Mouse (Mus musculus): ENCODE data around the gene Bcl2. TPM values are rescaled to one million over a fixed set of nuclear protein-coding genes. Genes with fewer than 3 reads are reported as not detected.

The Bcl2 gene
- polyA plus RNA-seq, 1 experiment from 2014 or later, result 8.3 TPM

- H3K27me3 ChIP-seq (ENCODE audit: insufficient read depth, poor library complexity, severe bottlenecking), result no peaks in the 10 kb centered on the region
- no peak for DNase-seq (ENCODE audit: low spot score)
- H3K4me1 ChIP-seq (replicated peaks), result peaks cover 13% of the 10 kb centered on the region
- H3K36me3 ChIP-seq, result no peaks in the 10 kb centered on the region
- H3K27ac ChIP-seq, result no peak overlapping the region
- H3K4me3 ChIP-seq, result no peak overlapping the region
- H3K9me3 ChIP-seq, result no peaks in the 10 kb centered on the region
- 91% methylated on average over 3 of the region's 3 CpGs for WGBS
Observed at GRCm38 (mm10) chr1:106647336-106647735, 66.7 kb downstream of the Bcl2 start.

- 90% methylated on average over 4 of the region's 4 CpGs for WGBS
- Histone ChIP-seq H3K27me3 (ENCODE audit: insufficient read depth, poor library complexity, severe bottlenecking) (no peaks in the 10 kb centered on the region), H3K9me3 (no peaks in the 10 kb centered on the region), H3K36me3 (no peaks in the 10 kb centered on the region), H3K4me1 (replicated peaks) (peaks cover 4% of the 10 kb centered on the region; the same call in 1 of the 2 replicates), H3K4me3 (no peak overlapping the region), H3K27ac (no peak overlapping the region)
- no peak for DNase-seq (ENCODE audit: low spot score)
Observed at GRCm38 (mm10) chr1:106644566-106644965, 69.5 kb downstream of the Bcl2 start.

DNA sequence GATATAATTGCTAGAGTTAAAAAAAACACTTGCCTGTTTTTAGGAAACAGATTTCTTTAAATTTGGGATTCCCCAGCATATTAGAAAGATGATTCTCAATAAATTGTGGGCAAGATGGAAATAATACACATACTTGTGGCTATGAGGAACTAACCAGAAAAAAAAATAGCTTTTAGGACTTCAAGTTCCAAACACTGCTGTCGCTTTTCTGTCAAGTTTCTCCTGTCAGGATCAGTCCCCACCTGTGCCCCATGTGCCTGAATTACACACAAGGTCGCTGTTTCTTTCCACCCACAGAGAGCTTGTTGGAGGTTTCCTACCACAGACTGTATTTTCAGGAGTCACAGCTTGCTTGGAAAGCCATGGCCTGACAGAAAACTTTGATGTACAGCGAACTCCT lies 70.5 kb downstream of the Bcl2 start:
- no peaks in the 10 kb centered on the region for H3K36me3 ChIP-seq
- 76% methylated on average over 3 of the region's 3 CpGs for WGBS

GRCm38 (mm10) chr1:106640577-106640976 lies 73.5 kb downstream of the Bcl2 start:
- no peak for DNase-seq (ENCODE audit: low spot score)
- Histone ChIP-seq H3K36me3 (no peaks in the 10 kb centered on the region), H3K4me3 (no peak overlapping the region), H3K9me3 (no peaks in the 10 kb centered on the region), H3K4me1 (replicated peaks) (peaks cover 15% of the 10 kb centered on the region; the same call in 1 of the 2 replicates), H3K27ac (no peak overlapping the region), H3K27me3 (ENCODE audit: insufficient read depth, poor library complexity, severe bottlenecking) (no peaks in the 10 kb centered on the region)
- 100% methylated on average over 1 of the region's 1 CpGs for WGBS

More for the DNA sequence above, 70.5 kb downstream of the Bcl2 start:
- DNase-seq (ENCODE audit: low spot score), result no peak
- Histone ChIP-seq H3K27me3 (ENCODE audit: insufficient read depth, poor library complexity, severe bottlenecking) (no peaks in the 10 kb centered on the region), H3K27ac (no peak overlapping the region), H3K9me3 (no peaks in the 10 kb centered on the region), H3K4me3 (no peak overlapping the region), H3K4me1 (replicated peaks) (peaks cover 7% of the 10 kb centered on the region; the same call in 1 of the 2 replicates)

- Histone ChIP-seq H3K4me3 (no peak overlapping the region), H3K9me3 (no peaks in the 10 kb centered on the region), H3K4me1 (replicated peaks) (peaks cover 15% of the 10 kb centered on the region; the same call in 1 of the 2 replicates), H3K36me3 (no peaks in the 10 kb centered on the region), H3K27ac (no peak overlapping the region), H3K27me3 (ENCODE audit: insufficient read depth, poor library complexity, severe bottlenecking) (no peaks in the 10 kb centered on the region)
- 94% methylated on average over 11 of the region's 11 CpGs for WGBS
- no peak for DNase-seq (ENCODE audit: low spot score)
Observed at GRCm38 (mm10) chr1:106637705-106638104, 76.4 kb downstream of the Bcl2 start.

GRCm38 (mm10) chr1:106636714-106637113 lies 77.4 kb downstream of the Bcl2 start:
- no peak for DNase-seq (ENCODE audit: low spot score)

GRCm38 (mm10) chr1:106633207-106633606 lies 80.9 kb downstream of the Bcl2 start:
- Histone ChIP-seq H3K4me3 (no peak overlapping the region), H3K9me3 (no peaks in the 10 kb centered on the region), H3K27ac (no peak overlapping the region), H3K36me3 (no peaks in the 10 kb centered on the region), H3K27me3 (ENCODE audit: insufficient read depth, poor library complexity, severe bottlenecking) (no peaks in the 10 kb centered on the region), H3K4me1 (replicated peaks) (peaks cover 34% of the 10 kb centered on the region)
- 71% methylated on average over 3 of the region's 3 CpGs for WGBS
- no peak for DNase-seq (ENCODE audit: low spot score)

More at GRCm38 (mm10) chr1:106636714-106637113, 77.4 kb downstream of the Bcl2 start:
- peaks cover 15% of the 10 kb centered on the region; the same call in 1 of the 2 replicates for H3K4me1 ChIP-seq (replicated peaks)
- H3K27me3 ChIP-seq (ENCODE audit: insufficient read depth, poor library complexity, severe bottlenecking), result no peaks in the 10 kb centered on the region
- WGBS, result 51% methylated on average over 2 of the region's 2 CpGs
- H3K4me3 ChIP-seq, result no peak overlapping the region
- H3K36me3 ChIP-seq, result no peaks in the 10 kb centered on the region
- H3K9me3 ChIP-seq, result no peaks in the 10 kb centered on the region
- no peak overlapping the region for H3K27ac ChIP-seq

GRCm38 (mm10) chr1:106631869-106632463 lies 82.1 kb downstream of the Bcl2 start:
- no peak for DNase-seq (ENCODE audit: low spot score)
- no peak overlapping the region for H3K4me3 ChIP-seq
- peaks cover 33% of the 10 kb centered on the region for H3K4me1 ChIP-seq (replicated peaks)
- H3K27me3 ChIP-seq (ENCODE audit: insufficient read depth, poor library complexity, severe bottlenecking), result no peaks in the 10 kb centered on the region
- H3K27ac ChIP-seq, result no peak overlapping the region
- H3K36me3 ChIP-seq, result no peaks in the 10 kb centered on the region
- no peaks in the 10 kb centered on the region for H3K9me3 ChIP-seq
- WGBS, result 97% methylated on average over 3 of the region's 3 CpGs

- no peak for DNase-seq (ENCODE audit: low spot score)
- Histone ChIP-seq H3K36me3 (no peaks in the 10 kb centered on the region), H3K27me3 (ENCODE audit: insufficient read depth, poor library complexity, severe bottlenecking) (no peaks in the 10 kb centered on the region), H3K4me3 (no peak overlapping the region), H3K27ac (no peak overlapping the region; the same call in 1 of the 2 replicates), H3K9me3 (no peaks in the 10 kb centered on the region), H3K4me1 (replicated peaks) (peaks cover 29% of the 10 kb centered on the region)
- WGBS, result 83% methylated on average over 2 of the region's 2 CpGs
Observed at GRCm38 (mm10) chr1:106630973-106631372, 83.1 kb downstream of the Bcl2 start.

DNA sequence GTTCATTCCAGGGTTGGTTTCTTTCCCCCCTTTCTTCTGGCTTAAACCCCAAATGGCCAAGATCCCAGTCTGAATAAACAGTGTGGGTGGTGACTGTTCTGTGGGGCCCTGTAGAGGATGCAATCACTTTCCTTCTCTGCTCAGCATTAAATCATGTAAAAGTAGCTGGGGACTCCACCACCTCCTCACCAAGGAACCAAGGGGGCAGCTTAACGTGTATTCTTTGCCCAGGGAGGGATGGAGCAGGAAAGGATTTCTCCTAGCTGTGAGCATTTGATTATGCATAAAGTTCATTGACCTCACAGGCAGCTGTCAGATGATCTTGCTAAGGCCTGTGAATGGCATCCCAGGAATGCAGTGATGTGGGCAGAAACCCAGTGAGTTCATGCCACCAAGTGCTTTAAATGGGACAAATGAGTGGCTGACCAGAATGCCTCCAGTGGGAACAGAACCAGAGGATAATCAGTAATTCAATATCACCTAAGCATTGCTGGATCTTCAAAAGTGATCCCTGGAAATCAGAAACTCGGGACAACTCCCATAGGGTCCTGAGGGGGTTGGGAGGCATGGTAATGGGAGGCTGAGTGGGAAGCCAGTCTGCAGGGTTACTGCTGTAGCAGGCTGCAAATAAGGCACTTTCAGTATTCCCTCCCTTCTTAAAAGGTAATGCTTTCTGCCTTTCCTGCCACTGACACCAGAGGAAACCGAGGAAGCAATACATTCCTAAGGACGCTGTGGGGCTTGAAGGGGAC lies 84.0 kb downstream of the Bcl2 start:
- no peaks in the 10 kb centered on the region for H3K27me3 ChIP-seq (ENCODE audit: insufficient read depth, poor library complexity, severe bottlenecking)
- H3K9me3 ChIP-seq, result no peaks in the 10 kb centered on the region
- 12% methylated on average over 4 of the region's 4 CpGs for WGBS
- peaks cover 29% of the 10 kb centered on the region for H3K4me1 ChIP-seq (replicated peaks)
- H3K4me3 ChIP-seq, result no peak overlapping the region
- H3K27ac ChIP-seq, result peak overlapping the region; percentile 75
- DNase-seq (ENCODE audit: low spot score), result peak; percentile 59
- no peaks in the 10 kb centered on the region for H3K36me3 ChIP-seq

- 9% methylated on average over 4 of the region's 4 CpGs for WGBS
- H3K27ac ChIP-seq, result peak overlapping the region; percentile 75
- no peak overlapping the region for H3K4me3 ChIP-seq
- no peaks in the 10 kb centered on the region for H3K36me3 ChIP-seq
- no peaks in the 10 kb centered on the region for H3K9me3 ChIP-seq
- peak; percentile 21 for DNase-seq (ENCODE audit: low spot score)
- H3K27me3 ChIP-seq (ENCODE audit: insufficient read depth, poor library complexity, severe bottlenecking), result no peaks in the 10 kb centered on the region
- H3K4me1 ChIP-seq (replicated peaks), result peaks cover 29% of the 10 kb centered on the region
Observed at GRCm38 (mm10) chr1:106629470-106629830, 84.6 kb downstream of the Bcl2 start.

DNA sequence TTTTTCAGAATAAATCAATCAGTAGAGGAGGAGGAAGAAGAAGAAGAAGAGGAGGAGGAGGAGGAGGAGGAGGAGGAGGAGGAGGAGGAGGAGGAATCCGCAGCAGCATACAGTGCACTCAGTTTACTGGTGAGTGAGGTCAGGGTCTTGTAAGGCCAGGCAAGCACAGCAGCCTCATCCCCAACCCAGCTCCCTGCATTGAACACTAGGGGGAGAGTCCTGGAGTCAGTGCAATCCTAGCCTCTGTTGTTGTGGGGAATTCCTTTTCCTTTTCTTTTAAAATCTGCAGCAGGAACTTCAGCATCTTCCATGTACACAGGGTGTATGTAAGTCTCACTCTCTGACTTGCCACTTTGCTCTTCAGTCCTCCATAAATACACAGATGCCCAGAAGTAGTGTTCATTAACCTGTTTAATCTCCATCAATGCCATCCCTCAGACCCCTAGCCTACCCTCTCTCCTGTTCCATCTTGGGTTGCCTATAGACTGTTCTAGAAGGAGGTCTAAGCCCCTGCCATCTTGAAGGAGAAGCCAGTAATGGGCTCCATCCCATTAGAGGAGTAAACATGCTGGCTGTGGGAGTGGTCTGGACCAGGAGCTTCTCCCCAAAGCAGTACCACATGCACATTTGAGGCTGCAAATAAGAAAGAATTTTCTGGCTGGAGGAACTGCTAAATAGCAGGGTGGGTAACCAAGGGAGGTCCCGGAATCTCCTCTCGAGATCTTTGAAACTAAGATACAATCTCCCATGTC lies 85.2 kb downstream of the Bcl2 start:
- Histone ChIP-seq H3K4me3 (no peak overlapping the region), H3K27me3 (ENCODE audit: insufficient read depth, poor library complexity, severe bottlenecking) (no peaks in the 10 kb centered on the region), H3K27ac (peak overlapping the region; percentile 75), H3K36me3 (no peaks in the 10 kb centered on the region), H3K9me3 (no peaks in the 10 kb centered on the region), H3K4me1 (replicated peaks) (peaks cover 29% of the 10 kb centered on the region)
- DNase-seq (ENCODE audit: low spot score), result peak; percentile 50
- WGBS, result 40% methylated on average over 3 of the region's 3 CpGs

DNA sequence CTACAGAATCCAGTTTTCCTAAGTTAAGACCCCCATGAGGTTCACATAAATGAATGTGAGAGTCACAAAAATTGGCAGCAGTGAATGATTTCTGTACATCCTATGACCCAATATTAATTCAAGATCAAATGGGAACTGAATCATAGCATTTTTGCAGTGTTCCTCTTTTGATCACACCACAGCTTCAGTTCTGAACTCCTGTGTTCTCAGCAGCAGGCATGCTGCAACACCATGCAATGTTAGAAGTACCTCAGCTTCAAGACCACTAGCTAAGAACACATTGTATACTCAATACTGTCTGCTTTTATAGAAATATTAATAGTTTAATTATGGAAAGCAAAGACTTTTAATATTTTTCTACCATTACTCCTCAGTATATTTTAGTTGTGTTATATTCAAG lies 85.8 kb downstream of the Bcl2 start:
- H3K4me1 ChIP-seq (replicated peaks), result peaks cover 29% of the 10 kb centered on the region
- H3K27me3 ChIP-seq (ENCODE audit: insufficient read depth, poor library complexity, severe bottlenecking), result no peaks in the 10 kb centered on the region
- no peak overlapping the region for H3K27ac ChIP-seq
- no peaks in the 10 kb centered on the region for H3K9me3 ChIP-seq
- no peak overlapping the region for H3K4me3 ChIP-seq
- no peaks in the 10 kb centered on the region for H3K36me3 ChIP-seq
- no peak for DNase-seq (ENCODE audit: low spot score)

Data from hindbrain, embryonic 10.5 days (tissue).